Mouse (Mus musculus): ENCODE data around the gene Cbr2.

DNA sequence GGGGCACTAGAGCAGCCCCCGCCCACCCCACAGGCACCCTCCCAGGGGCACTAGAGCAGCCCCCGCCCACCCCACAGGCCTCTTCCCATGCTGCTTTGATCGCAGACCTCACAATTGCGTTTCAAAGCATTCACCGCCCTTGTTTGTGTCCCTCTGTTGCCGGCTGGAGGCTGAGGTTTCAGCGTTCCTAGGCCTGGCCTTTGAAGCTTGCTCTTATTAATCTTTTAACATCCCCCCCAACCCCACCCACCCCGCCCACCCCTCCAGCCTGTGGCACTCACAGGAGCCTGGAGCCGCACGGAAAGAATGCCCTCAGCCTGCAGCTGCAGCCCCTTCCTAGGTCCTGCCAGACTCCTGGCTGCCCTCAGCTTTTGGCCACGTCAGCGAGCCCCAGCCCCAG is 24.7 kb downstream of the Cbr2 start:
- TF ChIP-seq POLR2A (IDR thresholded peaks at IDR 0.05; ENCODE audit: extremely low read depth, insufficient read depth, low read length) = no peak
- no peak for TF ChIP-seq CTCF (IDR thresholded peaks at IDR 0.05; ENCODE audit: low read depth, low read length)

Measured in liver, adult 2 months (tissue).